Mouse (Mus musculus): ENCODE data around the gene Adprhl1. TPM values are rescaled to one million over a fixed set of nuclear protein-coding genes. Genes with fewer than 3 reads are reported as not detected.

Adprhl1 gene
- polyA plus RNA-seq, 1 experiment: not detected

DNA sequence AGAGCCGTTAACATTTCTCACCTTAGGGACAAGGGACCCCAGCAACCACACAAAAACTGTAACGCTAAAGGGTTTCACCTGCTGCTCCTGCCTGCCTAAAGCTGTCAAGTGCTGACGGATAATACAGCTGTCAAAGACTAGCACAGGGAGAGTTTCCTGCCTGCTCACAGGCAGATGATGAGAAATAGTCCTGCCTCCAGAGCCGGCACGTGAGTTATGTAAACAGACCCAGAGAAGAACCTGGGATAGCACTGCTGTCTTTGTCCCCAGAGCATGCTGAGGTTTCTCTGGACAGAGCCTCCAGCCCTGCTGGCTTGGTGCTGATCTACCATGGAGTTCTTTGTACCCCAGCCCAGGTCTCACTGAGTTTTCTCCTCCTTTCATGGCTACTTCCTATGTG is 36.9 kb downstream of the Adprhl1 start:
- Histone ChIP-seq H3K4me1 (ENCODE audit: control insufficient read depth, insufficient read depth, low read length) (peaks cover 10% of the 10 kb centered on the region), H3K4me3 (ENCODE audit: control insufficient read depth, low read depth, low read length) (no peak overlapping the region), H3K27ac (ENCODE audit: control insufficient read depth, insufficient read depth, low read depth, low read length) (no peak overlapping the region), H3K36me3 (ENCODE audit: control insufficient read depth, insufficient read depth, low read length) (no peaks in the 10 kb centered on the region), H3K27me3 (ENCODE audit: control insufficient read depth, insufficient read depth, low read length) (no peaks in the 10 kb centered on the region)
- TF ChIP-seq CTCF (IDR thresholded peaks at IDR 0.05; ENCODE audit: control insufficient read depth, insufficient read depth, insufficient replicate concordance, low read depth, low read length): no peak
- no peak for TF ChIP-seq POLR2A (IDR thresholded peaks at IDR 0.05; ENCODE audit: control insufficient read depth, low read depth, low read length)

DNA sequence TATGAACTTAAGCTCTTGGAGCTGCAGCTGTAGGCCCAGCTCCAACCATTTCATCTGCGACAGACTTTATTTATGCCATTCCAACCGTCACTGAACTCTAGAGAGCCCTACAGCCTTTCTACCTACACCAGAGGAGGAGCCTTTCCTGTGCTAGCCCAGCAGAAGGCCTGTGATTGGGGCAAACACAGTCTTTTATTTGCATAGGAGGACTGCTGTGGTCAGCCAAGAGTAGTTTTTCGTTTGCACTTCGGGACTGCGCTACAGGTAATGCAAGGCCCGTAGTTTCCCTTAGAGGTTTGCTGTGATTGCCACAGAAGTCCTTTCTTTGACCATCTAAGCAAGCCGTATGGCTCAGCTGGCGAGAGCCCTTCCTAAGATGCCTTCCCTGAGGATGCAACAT is 37.6 kb downstream of the Adprhl1 start:
- TF ChIP-seq CTCF (IDR thresholded peaks at IDR 0.05; ENCODE audit: control insufficient read depth, insufficient read depth, insufficient replicate concordance, low read depth, low read length) (no peak), POLR2A (IDR thresholded peaks at IDR 0.05; ENCODE audit: control insufficient read depth, low read depth, low read length) (no peak)
- no peaks in the 10 kb centered on the region for H3K36me3 ChIP-seq (ENCODE audit: control insufficient read depth, insufficient read depth, low read length)

DNA sequence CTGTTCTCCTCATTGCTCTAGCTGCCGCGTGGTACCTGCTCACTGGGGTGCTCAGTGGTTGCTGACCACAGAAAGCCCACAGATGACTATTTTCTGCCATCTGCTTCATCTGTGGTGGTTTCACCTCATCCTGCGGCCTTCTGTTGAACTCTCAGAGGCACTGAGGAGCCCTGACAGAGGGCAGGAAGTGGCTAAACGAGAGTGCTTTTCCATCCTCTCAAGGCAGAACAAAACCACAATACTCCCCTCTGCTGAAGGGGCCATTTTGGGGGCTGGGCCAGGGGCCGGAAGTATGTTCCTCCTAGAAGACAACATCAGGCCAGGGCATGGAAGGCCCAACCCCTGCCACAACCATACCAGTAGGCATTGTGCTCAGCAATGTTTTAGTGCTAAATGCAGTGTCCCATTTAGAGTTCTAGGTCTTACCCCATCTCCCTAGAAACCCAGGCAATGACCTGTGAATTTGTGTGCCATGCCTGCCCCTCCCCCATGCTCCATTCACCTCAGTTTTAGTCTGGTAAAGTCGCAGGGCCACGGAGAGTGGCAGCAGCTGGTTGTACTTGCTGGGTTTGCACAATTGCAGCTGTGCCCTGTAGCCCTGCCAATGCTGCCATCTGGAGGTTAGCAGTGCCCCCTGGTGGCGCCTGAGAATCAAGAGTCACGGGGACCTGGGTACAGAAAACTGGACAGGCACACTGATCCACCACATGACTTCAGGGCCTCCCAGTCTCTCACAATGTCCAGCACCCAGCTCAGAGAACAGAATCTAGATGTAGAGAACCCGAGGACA is 40.3 kb downstream of the Adprhl1 start:
- TF ChIP-seq POLR2A (IDR thresholded peaks at IDR 0.05; ENCODE audit: control insufficient read depth, low read depth, low read length): no peak
- TF ChIP-seq CTCF (IDR thresholded peaks at IDR 0.05; ENCODE audit: control insufficient read depth, insufficient read depth, insufficient replicate concordance, low read depth, low read length): peak; percentile 73; the same call in 1 of the 2 replicates
- Histone ChIP-seq H3K27me3 (ENCODE audit: control insufficient read depth, insufficient read depth, low read length) (no peaks in the 10 kb centered on the region), H3K4me3 (ENCODE audit: control insufficient read depth, low read depth, low read length) (no peak overlapping the region), H3K36me3 (ENCODE audit: control insufficient read depth, insufficient read depth, low read length) (no peaks in the 10 kb centered on the region), H3K27ac (ENCODE audit: control insufficient read depth, insufficient read depth, low read depth, low read length) (no peak overlapping the region), H3K4me1 (ENCODE audit: control insufficient read depth, insufficient read depth, low read length) (peaks cover 12% of the 10 kb centered on the region)

More for the DNA sequence above, 37.6 kb downstream of the Adprhl1 start:
- no peak overlapping the region for H3K27ac ChIP-seq (ENCODE audit: control insufficient read depth, insufficient read depth, low read depth, low read length)
- H3K4me3 ChIP-seq (ENCODE audit: control insufficient read depth, low read depth, low read length): no peak overlapping the region
- H3K27me3 ChIP-seq (ENCODE audit: control insufficient read depth, insufficient read depth, low read length): no peaks in the 10 kb centered on the region
- peaks cover 10% of the 10 kb centered on the region for H3K4me1 ChIP-seq (ENCODE audit: control insufficient read depth, insufficient read depth, low read length)

DNA sequence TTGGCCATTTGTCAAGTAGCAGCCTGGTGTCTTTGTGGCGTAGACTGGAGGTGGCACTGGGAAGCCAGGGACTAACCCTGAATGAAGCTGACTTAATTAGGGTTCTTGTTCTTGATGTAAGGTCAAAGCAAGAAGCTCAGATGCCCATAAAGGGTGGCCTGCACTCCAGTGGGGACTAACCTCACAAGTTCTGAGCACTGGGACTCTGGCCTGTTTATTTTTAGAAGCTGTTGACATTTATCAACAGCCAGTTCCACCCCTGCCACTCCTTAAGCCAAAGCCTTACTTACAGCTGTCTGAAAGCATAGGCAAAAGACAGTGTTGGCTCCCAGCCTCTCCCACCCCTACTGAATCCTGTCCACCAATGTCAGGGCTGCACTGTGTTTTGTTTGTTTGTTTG is 44.2 kb downstream of the Adprhl1 start:
- H3K27ac ChIP-seq (ENCODE audit: control insufficient read depth, insufficient read depth, low read depth, low read length): no peak overlapping the region
- no peaks in the 10 kb centered on the region for H3K36me3 ChIP-seq (ENCODE audit: control insufficient read depth, insufficient read depth, low read length)
- TF ChIP-seq CTCF (IDR thresholded peaks at IDR 0.05; ENCODE audit: control insufficient read depth, insufficient read depth, insufficient replicate concordance, low read depth, low read length) (no peak), POLR2A (IDR thresholded peaks at IDR 0.05; ENCODE audit: control insufficient read depth, low read depth, low read length) (no peak)

DNA sequence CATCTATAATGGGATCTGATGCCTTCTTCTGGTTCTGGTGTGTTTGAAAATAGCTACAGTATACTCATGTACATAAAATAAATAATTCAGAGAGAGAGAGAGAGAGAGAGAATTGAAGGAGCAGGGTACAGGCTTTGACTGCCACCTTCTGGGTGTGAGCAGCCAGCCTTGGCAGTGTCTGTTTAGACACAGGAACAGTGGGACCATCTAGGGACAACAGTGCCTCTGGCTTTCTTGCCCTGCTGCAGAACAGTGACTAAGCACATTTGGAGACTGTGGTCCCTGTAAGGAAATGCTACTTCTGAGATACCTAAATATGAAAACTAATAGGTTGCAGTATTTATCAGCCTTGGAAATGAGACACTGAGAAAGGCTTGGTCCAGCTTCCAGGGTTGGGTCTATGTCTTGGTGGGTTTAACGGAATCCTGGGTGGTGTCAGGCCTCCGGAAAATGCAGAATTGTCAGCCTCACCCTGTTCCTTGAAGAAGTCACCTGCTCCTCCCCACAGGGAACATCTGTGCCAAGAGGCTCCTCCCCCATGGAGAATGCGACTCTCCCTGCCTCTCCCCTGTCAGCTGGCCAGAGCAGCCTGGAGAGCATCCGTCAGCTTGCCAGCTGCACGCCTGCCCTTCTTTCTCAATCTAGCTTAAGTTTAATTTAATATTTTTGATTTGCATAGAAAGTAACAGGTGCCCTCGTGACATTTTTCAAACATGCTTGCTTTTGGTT is 45.2 kb downstream of the Adprhl1 start:
- TF ChIP-seq POLR2A (IDR thresholded peaks at IDR 0.05; ENCODE audit: control insufficient read depth, low read depth, low read length) (no peak), CTCF (IDR thresholded peaks at IDR 0.05; ENCODE audit: control insufficient read depth, insufficient read depth, insufficient replicate concordance, low read depth, low read length) (no peak; the same call in 1 of the 2 replicates)
- Histone ChIP-seq H3K27me3 (ENCODE audit: control insufficient read depth, insufficient read depth, low read length) (no peaks in the 10 kb centered on the region), H3K4me3 (ENCODE audit: control insufficient read depth, low read depth, low read length) (no peak overlapping the region), H3K36me3 (ENCODE audit: control insufficient read depth, insufficient read depth, low read length) (no peaks in the 10 kb centered on the region), H3K4me1 (ENCODE audit: control insufficient read depth, insufficient read depth, low read length) (peaks cover 12% of the 10 kb centered on the region), H3K27ac (ENCODE audit: control insufficient read depth, insufficient read depth, low read depth, low read length) (no peak overlapping the region)

More for the DNA sequence above, 44.2 kb downstream of the Adprhl1 start:
- H3K4me3 ChIP-seq (ENCODE audit: control insufficient read depth, low read depth, low read length): no peak overlapping the region
- H3K4me1 ChIP-seq (ENCODE audit: control insufficient read depth, insufficient read depth, low read length): peaks cover 12% of the 10 kb centered on the region
- no peaks in the 10 kb centered on the region for H3K27me3 ChIP-seq (ENCODE audit: control insufficient read depth, insufficient read depth, low read length)

DNA sequence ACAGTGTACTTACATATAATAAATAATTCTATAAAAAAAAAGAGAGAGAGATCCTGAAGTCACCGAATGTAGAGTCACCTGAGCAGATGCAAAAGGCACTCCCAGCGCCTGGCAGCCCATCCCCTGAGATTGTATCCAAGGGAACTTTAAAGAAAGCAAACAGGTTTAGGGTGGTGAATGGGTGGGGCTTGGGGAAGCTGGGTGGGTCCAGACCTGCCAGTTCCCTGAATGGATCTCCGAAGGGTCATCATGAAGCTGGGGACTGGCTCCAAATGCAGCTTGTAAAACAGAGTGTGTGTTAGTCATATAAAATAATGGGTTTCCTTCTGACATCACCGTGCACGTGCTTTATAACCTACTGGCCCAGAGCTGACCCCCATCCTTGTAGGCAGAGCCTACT is 47.7 kb downstream of the Adprhl1 start:
- no peaks in the 10 kb centered on the region for H3K27me3 ChIP-seq (ENCODE audit: control insufficient read depth, insufficient read depth, low read length)
- TF ChIP-seq CTCF (IDR thresholded peaks at IDR 0.05; ENCODE audit: control insufficient read depth, insufficient read depth, insufficient replicate concordance, low read depth, low read length): no peak
- TF ChIP-seq POLR2A (IDR thresholded peaks at IDR 0.05; ENCODE audit: control insufficient read depth, low read depth, low read length): no peak
- H3K27ac ChIP-seq (ENCODE audit: control insufficient read depth, insufficient read depth, low read depth, low read length): no peak overlapping the region
- H3K4me1 ChIP-seq (ENCODE audit: control insufficient read depth, insufficient read depth, low read length): peaks cover 3% of the 10 kb centered on the region
- no peaks in the 10 kb centered on the region for H3K36me3 ChIP-seq (ENCODE audit: control insufficient read depth, insufficient read depth, low read length)
- H3K4me3 ChIP-seq (ENCODE audit: control insufficient read depth, low read depth, low read length): no peak overlapping the region

DNA sequence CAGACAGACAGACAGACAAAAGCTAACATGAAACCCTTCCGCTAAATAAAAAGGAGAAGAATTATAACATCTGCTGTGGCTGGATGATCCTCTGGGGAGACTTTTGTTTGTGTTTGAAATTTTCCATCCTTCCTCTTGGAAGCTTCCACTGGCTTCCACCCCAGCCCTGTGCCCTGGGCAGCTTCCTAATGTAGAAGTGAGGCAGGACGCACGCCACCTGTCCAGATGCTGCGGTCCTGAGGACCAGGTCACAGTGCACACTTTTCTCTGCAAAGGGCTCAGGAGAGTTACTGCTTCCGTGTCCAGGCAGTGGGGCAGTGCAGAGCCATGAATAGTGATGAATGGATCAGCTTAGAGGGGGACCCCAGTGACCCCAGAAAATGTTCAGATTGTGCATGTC is 48.7 kb downstream of the Adprhl1 start:
- Histone ChIP-seq H3K27ac (ENCODE audit: control insufficient read depth, insufficient read depth, low read depth, low read length) (no peak overlapping the region), H3K4me1 (ENCODE audit: control insufficient read depth, insufficient read depth, low read length) (peaks cover 7% of the 10 kb centered on the region), H3K36me3 (ENCODE audit: control insufficient read depth, insufficient read depth, low read length) (no peaks in the 10 kb centered on the region), H3K27me3 (ENCODE audit: control insufficient read depth, insufficient read depth, low read length) (no peaks in the 10 kb centered on the region), H3K4me3 (ENCODE audit: control insufficient read depth, low read depth, low read length) (no peak overlapping the region)
- no peak for TF ChIP-seq CTCF (IDR thresholded peaks at IDR 0.05; ENCODE audit: control insufficient read depth, insufficient read depth, insufficient replicate concordance, low read depth, low read length)
- TF ChIP-seq POLR2A (IDR thresholded peaks at IDR 0.05; ENCODE audit: control insufficient read depth, low read depth, low read length): no peak
